Mouse (Mus musculus) left cerebral cortex, adult 18-20 months (tissue): ENCODE measurements around the gene Tbc1d7. TPM values are rescaled to one million over a fixed set of nuclear protein-coding genes. Genes with fewer than 3 reads are reported as not detected.
A peak's percentile ranks its signal among the peaks of the same experiment; 100 is the strongest.

Experiments
- DNase-seq, 2 experiments: peaks; one replicate each; pipeline ENCODE4 v3.0.0; 2021 to 2022; ENCODE audit warnings: low spot score in 2 of 2, mixed read lengths in 1 of 2
- total RNA-seq, 2 experiments: library from RNA; stranded (reverse); gene quantifications; 2 replicates each; pipeline ENCODE4 v1.2.3; 2021

Gene Tbc1d7
- total RNA-seq, 2 experiments from 2014 or later, result 27.6 to 28.2 TPM

- DNase-seq, result no peak
These were observed 24.6 kb downstream of the Tbc1d7 start for GRCm38 (mm10) chr13:43146515-43147258.

DNA sequence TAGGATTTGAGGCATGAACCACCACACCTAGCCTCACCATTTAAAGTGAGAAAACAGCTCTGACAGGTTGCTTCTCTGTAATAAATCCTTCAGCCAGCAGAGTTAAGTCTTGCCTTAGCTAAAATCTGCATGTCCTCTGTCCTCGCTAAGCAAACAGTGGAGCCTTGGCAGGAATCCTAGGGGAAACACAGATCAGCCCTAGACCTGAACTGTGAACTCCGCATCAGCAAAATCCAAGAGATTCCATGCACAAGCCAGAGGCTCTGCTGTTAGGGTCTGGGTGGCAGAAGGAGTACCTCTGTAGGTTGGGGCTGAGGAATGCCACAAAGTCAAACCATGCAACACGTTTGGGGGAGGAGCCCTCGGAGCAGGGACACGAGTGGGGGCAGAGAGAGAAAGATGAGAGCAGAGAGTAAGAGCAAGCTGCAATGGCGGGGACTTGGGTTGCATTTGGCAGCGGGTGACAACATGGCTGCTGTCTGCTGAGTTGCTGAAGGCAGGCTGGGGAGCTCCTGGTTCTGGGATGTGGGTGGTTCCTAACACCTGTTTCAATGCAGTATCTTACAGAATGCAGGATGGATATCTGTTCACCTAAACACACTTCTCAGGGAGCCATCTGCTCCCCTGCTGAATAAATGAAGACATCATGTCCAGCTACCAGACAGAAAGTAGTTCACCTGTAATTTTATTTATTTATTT lies 26.4 kb downstream of the Tbc1d7 start:
- peak in 1 of 2 experiments; percentile 27 for DNase-seq

GRCm38 (mm10) chr13:43134468-43134867 lies 36.8 kb downstream of the Tbc1d7 start:
- no peak for DNase-seq

DNA sequence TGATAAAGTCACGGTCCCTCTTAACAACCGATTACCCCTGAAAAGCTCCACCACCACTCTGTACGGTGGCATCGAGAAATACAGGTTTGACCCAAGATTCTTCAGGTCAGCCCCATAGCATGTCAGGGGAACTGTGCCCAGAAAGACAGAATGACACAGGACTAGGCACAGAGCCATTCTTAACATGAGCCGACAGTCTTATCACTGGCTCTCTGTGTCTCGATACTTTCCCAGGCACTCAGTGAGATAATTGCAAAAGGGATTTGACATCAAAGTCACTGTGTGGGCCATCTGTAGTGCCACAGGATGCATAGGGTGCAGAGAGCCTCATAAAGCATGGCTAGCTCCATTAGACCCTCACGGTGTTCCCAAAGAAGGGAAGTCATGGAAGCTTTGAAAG lies 37.9 kb downstream of the Tbc1d7 start:
- DNase-seq, result no peak

GRCm38 (mm10) chr13:43132859-43133258 lies 38.4 kb downstream of the Tbc1d7 start:
- no peak for DNase-seq

DNA sequence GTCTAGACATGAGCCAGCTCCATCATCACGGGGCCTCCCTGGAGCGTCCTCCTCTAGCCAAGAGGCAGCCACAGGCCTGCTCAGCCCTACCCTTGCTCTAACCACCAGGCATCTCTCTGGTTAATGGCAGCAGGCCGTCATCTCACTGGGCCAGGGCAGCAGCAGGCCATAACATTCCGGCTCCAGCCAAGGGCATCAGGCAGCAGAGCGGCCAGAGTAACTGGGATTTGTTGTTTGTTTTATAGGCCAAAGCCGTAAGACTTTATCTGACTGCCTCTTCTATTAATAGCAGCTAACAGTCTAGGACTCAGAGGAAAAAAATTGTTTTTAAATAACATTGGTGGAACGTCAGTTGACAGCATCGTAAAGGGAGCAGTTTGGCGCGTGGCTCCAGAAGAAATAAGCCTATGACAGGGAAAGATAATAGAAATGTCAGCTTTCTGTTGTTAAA lies 39.5 kb downstream of the Tbc1d7 start:
- DNase-seq, result no peak

DNA sequence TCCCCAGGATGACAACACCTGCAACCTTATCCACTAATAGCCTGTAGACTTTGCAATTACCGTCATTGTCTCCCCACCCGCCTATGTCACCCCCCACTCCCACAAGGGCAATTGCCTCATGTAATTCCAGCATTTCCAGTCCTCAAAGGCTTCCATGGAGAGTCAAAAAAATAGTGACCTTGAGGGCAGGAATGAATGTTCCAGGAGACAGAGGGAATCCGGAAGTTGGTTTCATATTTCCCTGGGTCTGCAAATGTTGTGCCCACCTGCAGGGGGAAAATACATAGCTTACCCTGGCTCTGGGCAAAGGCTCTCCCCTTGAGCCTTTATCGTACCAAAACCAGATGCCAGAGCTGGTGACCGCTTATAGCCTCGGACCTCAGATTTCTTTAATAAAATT lies 41.1 kb downstream of the Tbc1d7 start:
- no peak for DNase-seq

GRCm38 (mm10) chr13:43124683-43125074 lies 46.6 kb downstream of the Tbc1d7 start:
- DNase-seq, result no peak

DNA sequence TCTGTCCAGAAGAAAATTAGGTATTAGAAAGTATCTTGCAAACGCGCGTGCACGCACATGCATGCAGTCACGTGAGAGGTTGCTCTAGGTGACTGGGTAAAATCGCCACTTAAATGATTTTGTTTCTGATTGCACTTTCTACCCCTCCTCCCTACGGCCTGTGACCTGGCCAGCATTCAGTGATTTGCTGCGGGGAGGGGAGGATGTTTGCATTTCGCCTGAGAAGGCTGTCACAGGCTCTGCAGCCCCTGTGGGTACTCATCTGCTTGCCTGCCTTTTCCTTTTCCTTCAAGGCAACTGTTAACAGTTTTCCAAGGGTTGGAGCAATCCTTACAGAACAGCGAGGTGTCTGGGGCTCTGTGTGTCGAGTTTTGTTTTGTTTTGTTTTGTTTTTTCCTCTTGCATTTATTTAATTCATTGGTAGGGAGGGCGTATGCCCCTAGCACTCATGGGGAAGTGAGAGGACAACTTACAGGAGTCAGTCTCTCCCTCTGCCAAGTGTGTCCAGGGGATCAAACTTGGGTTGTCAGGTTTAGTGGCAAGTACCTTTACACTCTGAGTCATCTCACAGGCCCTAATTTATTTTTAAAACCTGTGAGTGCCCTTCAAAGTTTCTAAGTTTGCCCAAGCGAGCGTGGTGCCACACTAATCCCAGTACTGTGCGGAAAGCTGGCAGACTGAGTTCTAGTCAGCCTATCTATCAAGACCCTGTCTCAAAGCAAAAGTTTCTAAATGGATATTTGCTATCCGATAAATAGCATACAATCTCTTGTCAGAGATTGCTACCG lies 47.2 kb downstream of the Tbc1d7 start:
- no peak for DNase-seq

- no peak for DNase-seq
These were observed 48.8 kb downstream of the Tbc1d7 start for GRCm38 (mm10) chr13:43122306-43123070.

GRCm38 (mm10) chr13:43113141-43113540 lies 58.2 kb downstream of the Tbc1d7 start:
- no peak for DNase-seq

DNA sequence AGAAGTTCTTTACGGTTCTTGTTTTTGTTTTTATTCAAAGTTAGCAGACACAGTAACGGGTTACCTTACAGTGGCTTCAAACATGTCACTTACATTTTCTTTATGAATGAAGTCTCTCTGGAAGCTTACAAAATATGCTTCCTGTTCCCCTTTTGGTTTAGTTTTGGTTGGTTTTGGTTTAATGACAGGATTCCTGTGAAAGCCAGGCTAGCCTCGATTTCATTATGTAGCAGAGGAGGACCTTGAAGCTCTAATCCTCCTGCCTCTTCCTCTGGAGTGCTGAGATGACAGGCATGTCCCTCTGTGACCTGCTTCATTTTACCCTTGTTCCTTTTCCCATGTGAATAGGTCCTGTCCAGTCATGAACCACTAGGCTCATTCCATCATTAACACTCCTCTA lies 58.6 kb downstream of the Tbc1d7 start:
- no peak for DNase-seq

GRCm38 (mm10) chr13:43112280-43112679 lies 59.0 kb downstream of the Tbc1d7 start:
- DNase-seq, result peak; percentile 55 to 59

DNA sequence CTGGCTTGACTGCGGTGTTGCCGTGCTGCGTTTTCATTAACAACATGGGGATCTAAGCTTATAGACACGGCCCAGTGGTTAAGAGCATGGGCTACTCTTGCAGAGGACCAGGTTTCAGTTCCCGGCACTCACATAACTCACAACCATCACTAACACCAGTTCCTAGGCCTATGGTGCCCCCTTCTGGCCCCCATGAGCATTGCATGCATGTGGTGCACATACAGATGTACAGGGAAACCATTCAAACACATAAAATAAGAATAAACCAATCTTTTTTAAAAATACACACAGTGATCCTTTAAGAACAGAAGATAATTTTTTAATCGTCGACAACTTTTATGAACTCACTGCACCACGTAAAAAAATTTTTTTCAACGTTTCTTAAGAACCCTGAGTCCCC lies 66.8 kb downstream of the Tbc1d7 start:
- no peak for DNase-seq

DNA sequence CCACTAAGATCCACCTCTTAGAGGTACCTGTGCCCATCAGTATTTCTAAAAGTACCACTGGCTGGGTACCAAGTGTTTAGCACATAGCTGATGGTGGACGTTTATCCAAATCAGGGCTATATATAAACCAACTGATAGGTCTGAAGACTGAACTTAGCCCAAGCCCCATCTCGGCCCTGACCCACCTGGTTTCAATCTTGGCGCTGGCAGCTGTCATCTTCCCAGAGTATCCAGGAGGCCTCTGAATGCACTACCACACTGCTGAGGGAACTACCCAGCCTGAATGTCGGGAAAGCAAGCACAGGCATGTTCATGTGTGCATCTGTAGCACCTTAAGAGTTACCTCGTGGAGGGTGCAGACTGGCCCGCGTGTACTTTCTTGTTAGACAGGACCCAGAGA lies 68.4 kb downstream of the Tbc1d7 start:
- no peak for DNase-seq

Other genes with a start within 250 kb of the Tbc1d7 start
- 100 to 1,000 TPM; 116 to 128 TPM for gene Gfod1, start 132.7 kb upstream of the Tbc1d7 start, total RNA-seq
- gene Sirt5, start 194.0 kb upstream of the Tbc1d7 start, total RNA-seq, result 10 to 100 TPM; 20.9 to 21.2 TPM
- gene Nol7, start 226.9 kb upstream of the Tbc1d7 start, total RNA-seq, result 10 to 100 TPM; 69.7 to 71.0 TPM